Mouse (Mus musculus): ENCODE measurements at regions not wholly inside any gene's neighbourhood (a gene's known extent, or its start where the extent isn't known, plus 50 kb on each side); places are given as distances from the start of the nearest gene placed in this dataset.
"Not testable (repeated sequence)": the region's sequence is repeated elsewhere in the genome, so short reads cannot be mapped to it uniquely, and the experiment has no call there.

- no peaks in the 10 kb centered on the region for H3K27me3 ChIP-seq (replicated peaks)
- H3K36me3 ChIP-seq, result no peaks in the 10 kb centered on the region
- H3K4me3 ChIP-seq (replicated peaks), result no peak overlapping the region
- no peaks in the 10 kb centered on the region for H3K4me1 ChIP-seq
- H3K9ac ChIP-seq (replicated peaks), result no peak overlapping the region
- H3K27ac ChIP-seq (replicated peaks), result no peak overlapping the region
- no peak for ATAC-seq (ENCODE audit: low FRiP score)
- peaks cover 34% of the 10 kb centered on the region for H3K9me3 ChIP-seq (replicated peaks)
- no peak overlapping the region for H3K4me2 ChIP-seq
Measured at GRCm38 (mm10) chr12:114462566-114462965, 918.9 kb downstream of the Adam6a start.

DNA sequence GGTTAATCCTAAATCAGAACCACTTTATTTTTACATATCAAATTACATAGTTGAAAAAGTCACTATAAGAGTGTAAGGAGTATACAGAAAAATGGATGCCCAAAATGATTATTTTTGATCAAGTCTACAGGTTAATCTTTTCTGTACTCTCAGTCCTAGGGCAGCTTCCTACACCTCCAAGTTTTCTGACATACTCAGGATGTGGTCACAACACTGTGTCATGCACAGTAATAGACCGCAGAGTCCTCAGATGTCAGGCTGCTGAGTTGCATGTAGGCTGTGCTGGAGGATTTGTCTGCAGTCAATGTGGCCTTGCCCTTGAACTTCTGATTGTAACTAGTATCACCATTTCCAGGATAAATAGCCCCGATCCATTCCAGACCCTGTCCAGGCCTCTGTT, 925.1 kb downstream of the Adam6a start:
- Histone ChIP-seq H3K9ac (replicated peaks) (no peak overlapping the region), H3K9me3 (replicated peaks) (peaks cover 7% of the 10 kb centered on the region; the same call in 1 of the 2 replicates), H3K36me3 (no peaks in the 10 kb centered on the region), H3K27ac (replicated peaks) (no peak overlapping the region), H3K4me1 (no peaks in the 10 kb centered on the region), H3K4me2 (no peak overlapping the region), H3K4me3 (replicated peaks) (no peak overlapping the region), H3K27me3 (replicated peaks) (no peaks in the 10 kb centered on the region)
- ATAC-seq (ENCODE audit: low FRiP score), result no peak
- WGBS, result 91% methylated on average over 2 of the region's 2 CpGs

DNA sequence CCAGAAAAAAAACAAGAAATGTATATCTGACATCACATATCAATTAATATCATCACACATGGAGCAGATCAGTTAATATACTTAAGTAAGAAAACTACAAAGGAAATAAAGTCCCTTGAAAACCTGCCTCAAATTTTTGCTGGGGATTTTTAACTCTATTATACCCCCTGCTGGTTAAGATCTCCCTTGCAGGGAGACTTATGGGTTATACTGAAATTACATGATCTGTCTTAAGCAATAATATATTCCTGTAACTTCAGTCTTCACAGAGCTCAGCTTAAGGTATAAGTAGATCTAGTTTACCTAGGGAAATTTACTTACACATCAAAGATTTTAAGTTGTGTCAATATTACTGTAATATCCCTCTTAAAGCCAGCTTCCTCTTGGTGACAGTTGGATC, 929.0 kb downstream of the Adam6a start:
- ATAC-seq (ENCODE audit: low FRiP score); H3K9ac ChIP-seq (replicated peaks); H3K4me2 ChIP-seq; H3K27ac ChIP-seq (replicated peaks); H3K4me1 ChIP-seq; H3K27me3 ChIP-seq (replicated peaks); H3K36me3 ChIP-seq; H3K4me3 ChIP-seq (replicated peaks); H3K9me3 ChIP-seq (replicated peaks): not testable (repeated sequence)

- Histone ChIP-seq H3K4me1 (no peaks in the 10 kb centered on the region), H3K4me3 (replicated peaks) (no peak overlapping the region), H3K27ac (replicated peaks) (no peak overlapping the region), H3K27me3 (replicated peaks) (no peaks in the 10 kb centered on the region), H3K9ac (replicated peaks) (no peak overlapping the region), H3K4me2 (no peak overlapping the region), H3K36me3 (no peaks in the 10 kb centered on the region), H3K9me3 (replicated peaks) (peaks cover 7% of the 10 kb centered on the region)
- ATAC-seq (ENCODE audit: low FRiP score), result no peak
- WGBS, result 89% methylated on average over 3 of the region's 3 CpGs
Measured at GRCm38 (mm10) chr12:114478741-114479140, 935.0 kb downstream of the Adam6a start.

GRCm38 (mm10) chr12:114493500-114494031, 949.9 kb downstream of the Adam6a start:
- ATAC-seq (ENCODE audit: low FRiP score); H3K27me3 ChIP-seq (replicated peaks); H3K9ac ChIP-seq (replicated peaks); H3K4me3 ChIP-seq (replicated peaks); H3K9me3 ChIP-seq (replicated peaks); H3K36me3 ChIP-seq; H3K4me2 ChIP-seq; H3K4me1 ChIP-seq; H3K27ac ChIP-seq (replicated peaks): not testable (repeated sequence)
- 71% methylated on average over 2 of the region's 2 CpGs for WGBS

DNA sequence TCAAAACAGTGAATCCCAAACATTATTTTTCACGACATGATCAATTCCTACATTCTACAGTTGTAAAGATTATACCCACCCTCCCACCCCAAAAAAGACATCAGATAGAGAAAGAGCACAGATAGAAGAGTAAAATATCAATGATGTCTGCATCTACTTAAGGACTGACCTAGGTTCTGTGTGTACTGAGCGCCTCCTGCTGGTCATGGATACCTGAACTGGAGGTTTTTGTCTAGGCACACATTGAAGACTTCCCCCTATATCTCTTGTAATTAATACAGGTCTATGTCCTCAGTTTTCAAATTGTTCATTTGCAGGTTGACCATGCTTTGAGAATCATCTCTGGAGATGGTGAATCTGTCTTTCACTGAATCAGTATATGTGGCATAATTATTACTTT, 952.0 kb downstream of the Adam6a start:
- WGBS, result 52% methylated on average over 2 of the region's 2 CpGs
- H3K36me3 ChIP-seq, result no peaks in the 10 kb centered on the region
- ATAC-seq (ENCODE audit: low FRiP score), result no peak
- H3K4me2 ChIP-seq, result no peak overlapping the region
- H3K9me3 ChIP-seq (replicated peaks), result peaks cover 3% of the 10 kb centered on the region; the same call in 1 of the 2 replicates
- H3K27ac ChIP-seq (replicated peaks), result no peak overlapping the region
- H3K9ac ChIP-seq (replicated peaks), result no peak overlapping the region
- H3K4me1 ChIP-seq, result no peaks in the 10 kb centered on the region
- no peaks in the 10 kb centered on the region for H3K27me3 ChIP-seq (replicated peaks)
- no peak overlapping the region for H3K4me3 ChIP-seq (replicated peaks)

DNA sequence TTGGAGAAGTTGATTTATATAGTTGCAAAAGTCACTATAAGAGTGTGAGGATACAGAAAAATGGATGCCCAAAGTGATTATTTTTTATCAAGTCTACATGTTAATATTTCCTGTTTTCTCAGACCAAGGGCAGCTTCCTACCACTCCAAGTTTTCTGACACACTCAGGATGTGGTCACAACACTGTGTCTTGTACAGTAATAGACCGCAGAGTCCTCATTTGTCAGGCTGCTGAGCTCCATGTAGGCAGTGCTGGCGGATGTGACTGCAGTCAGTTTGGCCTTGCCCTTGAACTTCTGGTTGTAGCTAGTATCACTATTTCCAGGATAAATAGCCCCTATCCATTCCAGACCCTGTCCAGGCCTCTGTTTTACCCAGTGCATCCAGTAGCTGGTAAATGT, 969.4 kb downstream of the Adam6a start:
- Histone ChIP-seq H3K9ac (replicated peaks) (no peak overlapping the region), H3K4me1 (no peaks in the 10 kb centered on the region), H3K27me3 (replicated peaks) (no peaks in the 10 kb centered on the region), H3K27ac (replicated peaks) (no peak overlapping the region), H3K4me3 (replicated peaks) (no peak overlapping the region), H3K36me3 (no peaks in the 10 kb centered on the region), H3K9me3 (replicated peaks) (0 out of 2 replicates have a peak, but pooled peaks cover 6% of the 10 kb centered on the region), H3K4me2 (no peak overlapping the region)
- no peak for ATAC-seq (ENCODE audit: low FRiP score)
- WGBS, result 89% methylated on average over 2 of the region's 2 CpGs

GRCm38 (mm10) chr12:114542094-114542493, 998.4 kb downstream of the Adam6a start:
- not testable (repeated sequence) for H3K4me2 ChIP-seq; H3K4me1 ChIP-seq; H3K27me3 ChIP-seq (replicated peaks); H3K9me3 ChIP-seq (replicated peaks); H3K9ac ChIP-seq (replicated peaks); H3K36me3 ChIP-seq; ATAC-seq (ENCODE audit: low FRiP score); H3K27ac ChIP-seq (replicated peaks); H3K4me3 ChIP-seq (replicated peaks)
- WGBS, result 57% methylated on average over 1 of the region's 1 CpGs

DNA sequence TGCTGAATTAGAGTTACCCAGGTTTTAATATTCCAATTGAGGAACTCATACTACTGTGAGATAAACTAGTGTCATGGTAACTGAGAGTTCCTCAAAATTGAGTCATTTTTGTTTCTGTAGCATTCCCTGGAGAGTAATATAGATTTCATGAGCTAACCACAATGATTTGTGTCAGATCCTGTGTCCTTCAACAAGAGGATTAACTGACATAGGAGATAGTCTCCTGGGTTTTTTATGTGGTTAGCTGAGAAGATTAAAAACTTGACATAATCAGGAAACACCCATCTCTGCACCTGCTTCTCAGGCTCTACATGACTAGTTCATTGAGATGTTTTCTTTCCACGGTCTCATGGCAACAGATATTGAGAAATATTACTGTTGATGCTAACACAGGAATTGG, 1001.2 kb downstream of the Adam6a start:
- H3K9me3 ChIP-seq (replicated peaks), result peaks cover 30% of the 10 kb centered on the region
- not testable (repeated sequence) for H3K27me3 ChIP-seq (replicated peaks); H3K27ac ChIP-seq (replicated peaks); H3K36me3 ChIP-seq; ATAC-seq (ENCODE audit: low FRiP score); H3K9ac ChIP-seq (replicated peaks); H3K4me1 ChIP-seq; H3K4me3 ChIP-seq (replicated peaks); H3K4me2 ChIP-seq
- WGBS, result 58% methylated on average over 1 of the region's 1 CpGs

GRCm38 (mm10) chr12:114562440-114562839, 1018.7 kb downstream of the Adam6a start:
- no peaks in the 10 kb centered on the region for H3K36me3 ChIP-seq
- 66% methylated on average over 1 of the region's 1 CpGs for WGBS
- no peak overlapping the region for H3K27ac ChIP-seq (replicated peaks)
- ATAC-seq (ENCODE audit: low FRiP score), result no peak
- H3K9ac ChIP-seq (replicated peaks), result no peak overlapping the region
- peaks cover 30% of the 10 kb centered on the region for H3K9me3 ChIP-seq (replicated peaks)
- H3K27me3 ChIP-seq (replicated peaks), result no peaks in the 10 kb centered on the region
- no peaks in the 10 kb centered on the region for H3K4me1 ChIP-seq
- no peak overlapping the region for H3K4me3 ChIP-seq (replicated peaks)
- H3K4me2 ChIP-seq, result no peak overlapping the region

DNA sequence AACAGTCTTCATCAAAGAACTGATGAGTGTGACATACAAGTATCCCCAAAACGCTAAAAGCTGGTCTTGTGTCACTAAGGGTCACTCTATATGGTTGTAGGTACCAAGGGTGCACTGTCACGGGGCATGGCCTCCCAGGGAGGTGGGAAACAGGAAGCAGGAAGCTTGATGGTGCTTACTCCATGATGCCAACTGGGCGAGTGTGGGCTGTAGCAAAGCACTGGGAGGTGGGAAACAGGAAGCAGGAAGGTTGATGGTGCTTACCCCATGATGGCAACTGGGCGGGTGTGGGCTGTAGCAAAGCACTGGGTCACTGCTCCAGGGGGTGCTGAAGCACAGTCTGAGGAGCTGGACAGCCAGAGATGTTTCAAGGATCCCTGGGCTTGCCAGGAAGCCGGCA, 1019.3 kb downstream of the Adam6a start:
- 65% methylated on average over 5 of the region's 5 CpGs for WGBS
- no peaks in the 10 kb centered on the region for H3K36me3 ChIP-seq

DNA sequence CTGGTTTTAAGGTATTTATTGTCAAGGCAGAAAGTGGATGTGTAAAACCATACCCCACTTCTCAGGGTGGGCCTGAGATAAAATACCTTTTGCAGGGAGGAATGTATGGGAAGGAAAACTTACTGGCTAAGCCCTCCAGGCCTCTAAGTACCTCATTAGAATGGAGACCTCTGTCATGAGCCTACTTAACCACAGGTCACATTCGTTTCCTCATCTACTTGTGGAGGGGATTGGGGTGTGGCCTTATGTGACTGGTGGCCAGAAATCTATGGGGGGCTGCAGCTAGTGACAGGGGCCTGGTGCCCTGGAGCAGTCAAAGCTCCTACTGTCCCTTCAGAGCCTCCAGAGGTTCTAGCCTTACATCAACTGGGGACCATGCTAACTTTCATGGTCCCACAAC, 1020.0 kb downstream of the Adam6a start:
- Histone ChIP-seq H3K27me3 (replicated peaks) (no peaks in the 10 kb centered on the region), H3K9me3 (replicated peaks) (peaks cover 25% of the 10 kb centered on the region), H3K9ac (replicated peaks) (no peak overlapping the region), H3K36me3 (no peaks in the 10 kb centered on the region), H3K27ac (replicated peaks) (no peak overlapping the region), H3K4me3 (replicated peaks) (no peak overlapping the region), H3K4me1 (no peaks in the 10 kb centered on the region), H3K4me2 (no peak overlapping the region)
- 40% methylated on average over 1 of the region's 1 CpGs for WGBS
- ATAC-seq (ENCODE audit: low FRiP score), result no peak

More for the DNA sequence above, 1019.3 kb downstream of the Adam6a start:
- no peaks in the 10 kb centered on the region for H3K27me3 ChIP-seq (replicated peaks)
- no peak for ATAC-seq (ENCODE audit: low FRiP score)
- H3K9me3 ChIP-seq (replicated peaks), result peaks cover 30% of the 10 kb centered on the region
- no peak overlapping the region for H3K4me3 ChIP-seq (replicated peaks)
- no peak overlapping the region for H3K4me2 ChIP-seq
- no peak overlapping the region for H3K27ac ChIP-seq (replicated peaks)
- no peak overlapping the region for H3K9ac ChIP-seq (replicated peaks)
- H3K4me1 ChIP-seq, result no peaks in the 10 kb centered on the region

DNA sequence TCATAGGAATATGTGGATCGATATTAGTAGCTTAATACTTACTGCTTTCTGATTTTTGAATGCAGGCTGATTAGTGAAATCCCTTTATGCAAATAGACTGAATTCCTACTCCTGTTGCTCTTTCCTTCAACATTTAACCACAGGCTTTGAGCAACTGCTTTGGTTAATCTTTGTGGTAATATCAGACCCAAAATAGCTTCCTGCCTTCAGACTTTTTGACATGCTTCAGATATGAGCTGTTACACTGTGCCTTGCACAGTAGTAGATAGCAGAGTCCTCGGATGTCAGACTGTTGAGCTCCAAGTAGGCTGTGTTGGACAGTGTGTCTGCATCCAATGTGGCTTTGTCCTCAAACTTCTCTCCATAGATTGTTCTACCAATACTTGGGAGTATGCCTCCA, 1020.6 kb downstream of the Adam6a start:
- no peak for ATAC-seq (ENCODE audit: low FRiP score)
- Histone ChIP-seq H3K9ac (replicated peaks) (no peak overlapping the region), H3K4me3 (replicated peaks) (no peak overlapping the region), H3K27ac (replicated peaks) (no peak overlapping the region), H3K36me3 (no peaks in the 10 kb centered on the region), H3K4me2 (no peak overlapping the region), H3K27me3 (replicated peaks) (no peaks in the 10 kb centered on the region), H3K9me3 (replicated peaks) (peaks cover 23% of the 10 kb centered on the region), H3K4me1 (no peaks in the 10 kb centered on the region)
- WGBS, result 75% methylated on average over 2 of the region's 2 CpGs
